Mouse (Mus musculus): ENCODE results near the gene Cc2d1a.

Cc2d1a gene

DNA sequence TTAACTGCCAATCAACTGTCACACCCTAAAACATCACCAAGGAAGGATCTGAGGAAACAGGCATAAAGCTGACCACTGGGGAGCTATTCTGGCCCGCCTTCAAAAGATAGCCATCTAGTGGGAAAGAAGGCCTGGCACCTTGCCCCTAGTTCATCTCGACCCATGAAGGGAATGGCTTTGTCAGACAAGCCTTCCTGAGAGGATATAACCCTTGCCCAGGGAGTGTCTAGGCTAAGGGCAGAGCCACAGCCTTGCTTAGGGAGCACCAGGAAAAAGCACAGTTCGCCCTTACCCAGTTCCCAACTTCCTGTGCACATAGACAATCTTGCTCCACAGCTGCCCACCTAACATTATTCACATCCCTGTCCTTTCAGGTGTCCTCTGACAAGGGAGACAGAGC lies 44.1 kb downstream of the Cc2d1a start:
- DNase-seq = peak; percentile 72

DNA sequence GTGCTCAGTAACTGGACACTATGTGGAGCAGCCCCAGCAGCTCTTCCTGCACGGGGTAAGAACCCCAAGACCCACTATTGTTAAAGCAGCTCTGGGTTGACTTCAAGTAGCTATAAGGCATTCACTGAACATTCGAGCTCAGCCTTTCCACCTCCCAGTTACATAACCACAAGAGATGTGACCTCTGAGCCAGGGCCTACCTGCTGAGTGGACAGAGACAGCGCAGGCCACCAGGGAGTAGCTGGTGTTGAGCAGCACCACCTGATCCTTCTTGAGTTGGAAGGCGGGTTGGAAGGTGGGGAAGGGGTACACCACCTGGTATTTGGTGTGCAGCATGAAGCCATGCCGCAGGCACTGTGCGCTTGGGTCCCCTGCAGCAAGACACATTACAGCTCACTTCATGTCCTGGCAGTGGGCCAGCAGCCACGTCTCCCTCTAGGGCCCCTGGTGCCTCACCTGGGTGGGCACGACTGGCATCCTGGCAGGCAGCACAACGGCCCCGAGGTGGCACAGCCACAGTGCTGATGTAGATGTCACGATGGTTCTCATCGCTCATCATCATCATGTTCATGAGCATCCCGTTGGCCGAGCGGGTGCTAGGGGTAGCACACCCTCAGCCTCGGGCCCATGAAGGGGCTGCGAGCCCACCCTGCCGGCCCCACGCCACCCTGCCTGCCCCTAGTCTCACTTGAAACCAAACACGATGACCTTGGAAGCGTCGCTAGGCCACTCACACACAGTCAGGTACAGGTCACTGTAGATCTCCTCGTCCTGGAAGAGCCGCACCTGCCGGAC lies 46.1 kb downstream of the Cc2d1a start:
- DNase-seq = peak; percentile 66

DNA sequence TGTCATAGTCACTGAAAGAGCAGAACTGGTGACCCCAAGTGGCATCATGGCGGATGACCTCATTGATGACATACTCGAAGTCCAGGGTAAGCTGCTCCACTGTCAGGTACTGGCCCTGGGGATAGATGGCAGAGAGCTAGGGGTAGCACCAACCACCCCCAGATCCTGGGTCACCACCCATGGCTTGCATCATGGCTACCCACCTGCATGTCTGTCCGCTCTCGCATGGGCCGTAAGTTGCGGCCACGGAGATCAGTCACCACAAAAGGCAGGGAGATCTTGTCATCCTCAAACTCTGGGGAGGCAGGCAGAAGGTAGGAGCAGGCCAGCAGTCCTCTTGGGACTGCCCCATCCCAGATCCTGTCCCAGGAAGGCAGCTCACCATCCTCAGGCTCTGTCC lies 49.4 kb downstream of the Cc2d1a start:
- no peak for DNase-seq

DNA sequence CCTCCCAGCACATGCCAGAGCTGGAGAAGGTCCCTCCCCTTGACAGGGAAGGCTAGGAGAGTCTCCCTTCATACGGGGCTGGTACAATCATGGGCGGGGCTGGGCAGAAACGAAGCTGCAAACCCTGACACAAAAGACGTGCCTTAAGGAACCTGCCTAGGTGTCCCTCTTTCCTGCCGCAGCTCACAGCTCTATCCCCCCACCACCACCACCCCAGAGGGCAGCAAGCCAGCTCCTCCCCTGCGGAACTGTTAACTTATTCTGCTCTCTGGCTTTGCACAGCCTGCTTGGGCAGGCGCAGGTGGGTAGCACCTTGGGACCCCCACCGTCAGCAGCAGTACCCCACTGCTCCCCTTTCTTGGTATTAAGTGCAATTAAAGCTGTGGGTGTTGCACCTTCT lies 51.7 kb downstream of the Cc2d1a start:
- no peak for DNase-seq

DNA sequence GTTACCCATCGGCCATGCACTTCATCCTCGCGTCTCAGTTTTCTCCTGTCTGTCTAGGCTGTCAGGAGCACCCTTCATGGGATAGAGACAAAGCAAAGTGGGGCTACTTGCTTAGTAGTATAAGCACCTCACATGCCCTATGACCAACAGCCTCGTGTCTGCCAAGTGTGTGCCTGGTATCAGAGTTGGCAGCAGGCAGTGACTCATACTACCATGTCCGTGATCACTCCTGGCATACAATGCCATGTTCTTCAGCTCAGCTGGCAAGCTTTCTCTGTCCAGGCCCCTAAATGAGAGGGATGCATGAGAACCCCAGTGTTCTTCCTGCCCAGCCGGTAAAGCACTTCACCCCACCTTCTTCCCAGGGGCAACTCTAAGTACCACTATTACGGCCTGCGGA lies 57.2 kb downstream of the Cc2d1a start:
- no peak for DNase-seq

DNA sequence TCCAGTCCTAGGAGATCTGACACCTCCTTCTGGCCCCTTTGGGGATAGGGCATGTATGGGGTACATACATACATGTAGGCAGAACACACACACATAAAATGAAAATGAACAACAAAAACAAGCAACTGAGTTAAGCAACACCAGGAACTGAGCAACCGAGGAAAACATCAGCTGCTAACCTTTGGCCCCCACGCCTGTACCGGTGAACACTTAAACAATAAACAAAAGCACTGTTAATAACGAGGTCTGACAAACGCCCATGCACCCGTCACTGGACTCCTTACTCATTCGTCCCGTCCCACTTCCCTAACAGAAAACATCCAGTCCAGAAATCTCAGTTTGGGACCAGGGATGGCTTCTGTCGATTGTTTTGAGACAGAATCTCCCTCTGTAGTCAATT lies 58.5 kb downstream of the Cc2d1a start:
- no peak for DNase-seq

DNA sequence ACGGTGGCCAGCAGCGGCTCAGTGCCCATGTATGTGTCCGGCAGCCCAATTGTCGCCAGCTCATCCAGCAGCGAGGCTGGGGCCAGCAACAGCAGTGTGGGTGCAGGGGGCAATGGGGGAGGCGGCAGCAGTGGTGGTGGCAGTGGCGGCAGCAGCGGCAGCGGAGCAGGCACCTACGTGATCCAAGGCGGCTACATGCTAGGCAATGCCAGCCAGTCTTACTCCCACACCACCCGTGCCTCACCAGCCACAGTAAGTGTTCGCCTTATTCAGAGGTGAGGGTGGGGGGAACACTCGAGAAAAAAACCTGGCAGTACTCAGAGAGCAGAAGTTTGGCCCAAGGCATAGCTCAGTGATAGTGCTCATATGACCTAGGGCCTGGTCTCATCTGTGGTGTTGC lies 59.9 kb downstream of the Cc2d1a start:
- DNase-seq = no peak

DNA sequence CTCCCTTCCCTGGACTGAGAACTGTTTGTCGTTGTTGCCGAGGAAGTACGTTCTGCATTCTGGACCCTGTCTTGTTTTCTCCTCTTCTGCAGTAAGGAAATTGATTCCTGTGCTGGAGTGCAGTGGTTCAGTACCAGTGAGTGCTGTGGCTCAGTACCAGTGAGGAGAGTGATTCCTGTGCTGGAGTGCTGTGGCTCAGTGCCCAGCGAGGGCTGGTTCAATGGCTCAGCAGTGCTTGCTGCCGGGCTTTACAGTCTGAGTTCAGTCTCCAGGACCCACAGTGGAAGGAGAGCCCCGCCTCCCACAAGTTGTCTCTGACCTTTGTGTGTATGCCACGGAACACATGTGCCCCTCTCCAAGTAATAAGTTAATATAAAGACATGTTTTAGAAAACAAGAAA lies 60.6 kb downstream of the Cc2d1a start:
- DNase-seq = peak; percentile 55

DNA sequence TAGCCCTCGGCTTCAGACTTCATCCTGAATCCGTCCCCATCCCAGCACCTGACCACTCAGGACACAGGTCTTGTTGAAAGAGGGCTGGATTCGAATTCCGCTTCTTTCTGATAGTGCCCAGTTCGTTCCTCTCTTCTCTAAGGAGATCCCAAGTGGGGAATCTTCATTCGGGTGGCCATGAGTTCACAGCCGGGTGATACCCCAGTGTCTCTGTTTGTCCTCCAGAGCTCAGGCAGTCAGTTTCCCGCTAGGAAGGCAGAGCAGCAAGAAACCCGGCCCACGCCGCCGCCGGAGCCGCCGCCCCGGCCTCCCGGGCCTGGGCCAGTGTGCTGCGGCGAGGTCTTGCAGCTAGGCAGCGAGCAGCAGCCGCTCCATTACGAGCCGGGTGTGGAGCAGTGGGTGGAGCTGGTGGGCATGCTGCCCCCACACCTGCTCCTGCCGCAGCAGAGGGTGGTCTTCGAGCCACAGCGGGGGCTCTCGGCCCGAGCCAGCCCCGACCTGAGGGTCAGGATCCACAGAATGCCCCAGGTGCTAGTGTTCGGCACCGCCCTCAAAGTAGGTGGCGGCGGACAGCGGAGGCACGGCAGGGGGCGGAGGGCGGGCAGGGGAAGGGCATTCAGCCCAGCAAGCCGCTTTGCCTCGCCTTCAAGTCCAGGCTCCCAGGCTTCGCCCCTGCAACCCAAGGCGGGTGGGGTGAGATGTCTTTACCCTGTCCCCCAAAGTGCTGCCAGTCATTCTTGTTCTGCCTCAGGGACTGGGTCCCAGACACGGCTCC lies 63.2 kb downstream of the Cc2d1a start:
- no peak for DNase-seq

DNA sequence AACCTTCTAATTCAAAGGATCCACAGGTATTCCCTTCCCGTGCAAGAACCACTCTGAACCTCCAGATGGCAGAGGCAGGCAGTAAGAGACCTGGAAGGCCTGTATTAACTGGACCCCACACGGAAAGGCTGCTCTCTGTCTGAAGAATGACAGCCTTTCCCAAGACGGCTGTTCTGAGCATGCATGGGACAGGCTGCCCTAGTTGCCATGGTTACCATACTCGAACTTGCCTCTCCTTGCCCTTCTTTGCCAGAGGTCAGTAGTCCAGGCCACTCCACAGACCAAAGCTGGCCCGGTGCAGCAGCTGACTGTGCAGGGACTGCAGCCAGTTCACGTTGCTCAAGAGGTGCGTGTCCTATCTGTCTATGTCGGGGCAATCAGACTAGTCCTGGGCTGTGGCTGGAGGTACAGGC lies 63.9 kb downstream of the Cc2d1a start:
- peak; percentile 91 for DNase-seq
